Mouse (Mus musculus): ENCODE results near the gene Tmem25.

DNA sequence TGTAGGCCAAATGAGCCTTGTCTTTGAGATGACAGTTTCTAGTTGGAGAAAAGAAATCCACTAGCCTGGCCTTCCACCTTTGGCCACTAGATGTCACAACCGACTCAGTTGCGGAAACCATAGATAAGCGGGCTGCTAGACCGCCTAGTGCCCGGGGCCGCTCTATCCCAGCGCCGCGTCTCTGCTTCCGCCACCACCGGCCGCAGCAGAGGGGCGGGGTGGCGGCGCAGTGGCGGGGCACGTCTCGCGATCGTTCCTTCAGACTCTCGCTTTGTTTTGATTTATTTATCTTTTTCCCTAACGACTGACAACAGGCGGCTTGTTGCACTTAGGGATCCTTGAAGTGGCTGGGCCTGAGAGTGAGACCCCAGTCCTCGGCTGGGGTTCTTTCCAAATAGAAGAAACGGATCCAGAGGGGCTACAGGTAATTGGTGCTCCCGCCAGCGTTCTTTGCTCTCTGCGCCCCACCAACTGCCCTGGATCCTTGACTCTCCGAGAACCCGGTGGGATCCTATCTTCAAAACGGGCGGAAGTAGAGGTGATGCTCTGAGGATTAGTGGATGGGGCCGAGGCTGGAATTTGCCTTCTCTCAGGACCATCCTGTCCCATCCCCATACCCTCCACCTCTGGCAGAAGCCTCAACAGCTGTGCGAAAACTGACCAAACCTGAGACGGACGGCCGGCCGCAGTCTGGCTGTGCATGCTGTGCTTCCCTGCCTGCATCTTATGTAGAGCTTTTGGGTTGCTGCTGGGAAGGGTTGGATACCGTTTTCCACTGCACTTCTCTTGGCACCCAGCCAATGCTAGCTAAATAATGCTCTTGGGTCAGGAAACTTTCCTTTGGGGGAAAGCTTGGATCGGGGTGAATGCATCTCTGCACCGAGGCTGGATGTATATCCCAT lies 26.1 kb downstream of the Tmem25 start:
- TF ChIP-seq ZNF384 (IDR thresholded peaks at IDR 0.05; ENCODE audit: low read depth, low read length): no peak
- peak; percentile 92 for TF ChIP-seq CHD2 (IDR thresholded peaks at IDR 0.05; ENCODE audit: low read depth, low read length)
- TF ChIP-seq MAFK (IDR thresholded peaks at IDR 0.05; ENCODE audit: insufficient read depth, low read depth, low read length): no peak
- no peak for TF ChIP-seq ZC3H11A (IDR thresholded peaks at IDR 0.05; ENCODE audit: borderline replicate concordance, low read depth, low read length)
- TF ChIP-seq HCFC1 (IDR thresholded peaks at IDR 0.05; ENCODE audit: borderline replicate concordance, insufficient read depth, low read length): peak; percentile 74
